Mouse (Mus musculus) neural tube, embryonic 13.5 days (tissue): ENCODE data around the gene Slfn9. TPM values are rescaled to one million over a fixed set of nuclear protein-coding genes. Genes with fewer than 3 reads are reported as not detected.

Experiments used
- ATAC-seq: fragments of 200-750 bp; cut with Nextera tagmentation; 2 replicates; pipeline ENCODE4 v1.8.0; 2017; ENCODE audit warnings: low read depth, mild to moderate bottlenecking, moderate TSS enrichment, moderate library complexity
- H3K27ac ChIP-seq: fragments of 300-500 bp; sonication (generic); replicated peaks from 2 replicates; pipeline ENCODE4 v1.5.1; 2015; ENCODE audit warnings: moderate library complexity, mild to moderate bottlenecking, inconsistent platforms
- H3K27me3 ChIP-seq: fragments of 300-500 bp; sonication (generic); 2 replicates; pipeline ENCODE4 v1.6.1; 2015; ENCODE audit warnings: mild to moderate bottlenecking, inconsistent platforms
- H3K36me3 ChIP-seq: fragments of 300-500 bp; sonication (generic); 2 replicates; pipeline ENCODE4 v1.6.1; 2015; ENCODE audit warnings: mild to moderate bottlenecking, inconsistent platforms
- H3K4me1 ChIP-seq: fragments of 300-500 bp; sonication (generic); replicated peaks from 2 replicates; pipeline ENCODE4 v1.6.1; 2015; ENCODE audit warnings: inconsistent platforms
- H3K4me2 ChIP-seq: fragments of 300-500 bp; sonication (generic); 2 replicates; pipeline ENCODE4 v1.6.1; 2015; ENCODE audit warnings: inconsistent platforms, mild to moderate bottlenecking, moderate library complexity
- H3K4me3 ChIP-seq: fragments of 300-500 bp; sonication (generic); 2 replicates; pipeline ENCODE4 v1.5.1; 2015; ENCODE audit warnings: mild to moderate bottlenecking, inconsistent platforms
- H3K9ac ChIP-seq: fragments of 300-500 bp; sonication (generic); 2 replicates; pipeline ENCODE4 v1.6.1; 2015; ENCODE audit warnings: moderate library complexity, mild to moderate bottlenecking, inconsistent platforms
- H3K9me3 ChIP-seq: fragments of 300-500 bp; sonication (generic); 2 replicates; pipeline ENCODE4 v1.6.1; 2016; ENCODE audit warnings: inconsistent platforms
- WGBS: fragments of 180-500 bp; shearing (Covaris S2); methylation state at CpG from one replicate; pipeline ENCODE4 v1.1.7; 2015; 5-methylcytosine and 5-hydroxymethylcytosine counted together
- microRNA-seq: library from miRNA; unstranded; fragments of <30 nt; microRNA quantifications from one replicate; pipeline ENCODE4, GENCODE M21; 2016
- polyA plus RNA-seq: library from polyadenylated mRNA; unstranded; fragments of >200 nt; fragmentation: Nextera tagmentation; extraction: Ambion mirVana; gene quantifications from 2 replicates; pipeline ENCODE4 v1.2.1, GENCODE M21; 2015

Gene Slfn9
- polyA plus RNA-seq, 1 experiment from 2014 or later: 2.8 TPM

DNA sequence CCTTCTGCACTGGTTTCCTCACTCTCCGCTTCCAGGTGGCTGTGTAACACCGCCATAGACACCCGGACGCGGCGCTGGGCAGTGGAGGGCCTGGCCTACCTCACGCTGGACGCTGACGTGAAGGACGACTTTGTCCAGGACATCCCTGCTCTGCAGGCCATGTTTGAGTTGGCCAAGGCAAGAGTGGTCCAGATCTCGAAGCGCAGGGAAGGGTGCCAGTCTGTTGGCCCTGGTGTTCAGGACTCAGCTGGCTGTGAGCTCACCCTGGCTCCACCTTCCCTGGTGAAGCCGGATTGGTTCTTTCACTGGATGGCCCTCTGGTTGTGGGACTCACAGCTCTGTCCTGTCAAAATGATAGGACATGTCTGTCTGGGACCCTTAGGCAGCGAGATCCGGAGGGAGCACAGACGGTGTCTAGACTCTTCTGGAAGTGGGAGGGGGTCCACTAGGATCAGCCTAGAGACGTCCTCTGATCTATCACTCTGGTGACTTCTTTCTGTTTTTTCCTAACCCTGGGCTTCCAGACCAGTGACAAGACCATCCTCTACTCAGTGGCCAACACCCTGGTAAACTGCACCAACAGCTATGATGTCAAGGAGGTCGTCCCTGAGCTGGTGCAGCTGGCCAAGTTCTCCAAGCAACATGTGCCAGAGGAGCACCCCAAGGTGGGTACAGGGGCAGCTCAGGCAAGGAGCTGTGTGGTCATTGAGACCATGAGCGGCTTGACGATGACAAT lies 62.6 kb downstream of the Slfn9 start:
- no peaks in the 10 kb centered on the region for H3K36me3 ChIP-seq
- 27% methylated on average over 20 of the region's 20 CpGs for WGBS
- ATAC-seq: no peak
- H3K4me3 ChIP-seq: no peak overlapping the region
- H3K27ac ChIP-seq: no peak overlapping the region
- no peak overlapping the region for H3K9ac ChIP-seq
- H3K4me2 ChIP-seq: no peak overlapping the region
- peaks cover 16% of the 10 kb centered on the region for H3K4me1 ChIP-seq
- H3K27me3 ChIP-seq: peaks cover 67% of the 10 kb centered on the region
- no peaks in the 10 kb centered on the region for H3K9me3 ChIP-seq

Small RNA genes within 50 kb of the gene (microRNA-seq; reads per million reads assigned to microRNA genes)
- gene Gm27598 (not detected), gene Mir7679 (not detected)

Other genes starting within 250 kb of the Slfn9 start
- gene Cct6b, start 227.5 kb downstream of the Slfn9 start, polyA plus RNA-seq: 0.33 and 0.52 TPM in 2 replicates
- gene Zfp830, start 227.5 kb downstream of the Slfn9 start, polyA plus RNA-seq: 29.6 and 31.2 TPM in 2 replicates
- 24.8 and 25.9 TPM in 2 replicates for gene Lig3, start 210.7 kb downstream of the Slfn9 start, polyA plus RNA-seq
- 4.8 and 6.3 TPM in 2 replicates for gene Rffl, start 120.6 kb downstream of the Slfn9 start, polyA plus RNA-seq
- 11.8 and 12.4 TPM in 2 replicates for gene Rad51d, start 101.2 kb downstream of the Slfn9 start, polyA plus RNA-seq
- gene Fndc8, start 99.7 kb downstream of the Slfn9 start, polyA plus RNA-seq: 0.63 and 0.94 TPM in 2 replicates
- gene Nle1, start 83.4 kb downstream of the Slfn9 start, polyA plus RNA-seq: 29.2 and 31.9 TPM in 2 replicates
- gene Unc45b, start 81.3 kb downstream of the Slfn9 start, polyA plus RNA-seq: 1.7 and 3.4 TPM in 2 replicates
- 0.98 and 1.0 TPM in 2 replicates for gene Slfn5, start 40.5 kb downstream of the Slfn9 start, polyA plus RNA-seq
- 0.21 and 0.45 TPM in 2 replicates for gene Slfn8, start 29.0 kb upstream of the Slfn9 start, polyA plus RNA-seq
- 0.98 and 1.4 TPM in 2 replicates for gene Slfn2, start 73.3 kb upstream of the Slfn9 start, polyA plus RNA-seq
- gene Slfn1, start 125.0 kb upstream of the Slfn9 start, polyA plus RNA-seq: not detected in 2 replicates
- not detected in 2 replicates for gene Slfn4, start 183.4 kb upstream of the Slfn9 start, polyA plus RNA-seq
- gene Slfn3, start 199.5 kb upstream of the Slfn9 start, polyA plus RNA-seq: 0.10 and 0.17 TPM in 2 replicates